ENCODE assay signal across 17 mouse cellular contexts in the genomic region with DNA sequence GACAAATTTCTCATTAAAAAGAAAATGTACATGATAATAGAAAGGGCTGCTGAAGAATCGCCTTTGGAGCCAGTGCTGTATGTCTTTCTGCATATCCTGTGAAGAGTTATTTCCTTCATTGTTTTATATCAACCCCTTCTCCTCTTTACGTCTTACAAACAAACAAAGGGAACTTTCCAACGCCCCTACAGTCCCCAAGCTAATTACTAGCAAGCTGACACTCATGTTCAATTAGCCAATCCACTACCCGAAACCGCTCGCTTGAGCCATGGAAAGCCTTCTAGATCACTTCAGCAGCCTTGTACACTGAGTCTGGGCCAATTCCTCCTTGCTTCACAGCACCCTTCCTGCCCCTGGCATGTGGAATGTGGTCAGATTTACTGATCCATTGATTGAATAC.
"Had no signal": no experiment of that assay in that cellular context is flagged by ENCODE, and none has a peak within 500 bp of the region (broad histone marks: within the 10 kb centered on the region; RNA-seq: fewer than 3 reads in every experiment).

No protein-coding gene starts in this region.

- H3K9me3 ChIP-seq: liver, embryonic 13.5 days; midbrain, embryonic 15.5 days; neural tube, embryonic 13.5 days had no signal

- H3K27ac ChIP-seq: liver, embryonic 13.5 days; midbrain, embryonic 12.5 days; midbrain, embryonic 15.5 days; neural tube, embryonic 13.5 days; stomach, postnatal 0 days had no signal

- ATAC-seq: midbrain, embryonic 15.5 days had no signal

- H3K27me3 ChIP-seq: liver, embryonic 13.5 days; midbrain, embryonic 12.5 days; midbrain, embryonic 15.5 days; neural tube, embryonic 13.5 days had no signal

- H3K4me3 ChIP-seq: liver, embryonic 13.5 days; midbrain, embryonic 12.5 days; midbrain, embryonic 15.5 days; myocyte; neural tube, embryonic 13.5 days had no signal

- H3K9ac ChIP-seq: liver, embryonic 13.5 days; midbrain, embryonic 12.5 days; midbrain, embryonic 15.5 days; neural tube, embryonic 13.5 days had no signal

- DNase-seq: kidney, adult 9 months; kidney, postnatal 14 days; kidney, postnatal 4 days; liver, embryonic 13.5 days; lung, adult 2 months; lung, postnatal 14 days; lung, postnatal 4 days; right cerebral cortex, postnatal 14 days; right cerebral cortex, postnatal 4 days; thymus, adult 2 months; thymus, postnatal 14 days; thymus, postnatal 4 days had no signal

- H3K36me3 ChIP-seq: liver, embryonic 13.5 days; midbrain, embryonic 12.5 days; midbrain, embryonic 15.5 days; neural tube, embryonic 13.5 days had no signal

- H3K4me2 ChIP-seq: liver, embryonic 13.5 days; midbrain, embryonic 12.5 days; midbrain, embryonic 15.5 days; neural tube, embryonic 13.5 days had no signal

- H3K4me1 ChIP-seq: liver, embryonic 13.5 days; midbrain, embryonic 12.5 days; midbrain, embryonic 15.5 days; neural tube, embryonic 13.5 days had no signal
